Mouse (Mus musculus): ENCODE measurements around the gene Gm20388. TPM values are rescaled to one million over a fixed set of nuclear protein-coding genes. Genes with fewer than 3 reads are reported as not detected.
A peak's percentile ranks its signal among the peaks of the same experiment; 100 is the strongest.

Gene Gm20388
- polyA plus RNA-seq, 1 experiment from 2014 or later = not detected

DNA sequence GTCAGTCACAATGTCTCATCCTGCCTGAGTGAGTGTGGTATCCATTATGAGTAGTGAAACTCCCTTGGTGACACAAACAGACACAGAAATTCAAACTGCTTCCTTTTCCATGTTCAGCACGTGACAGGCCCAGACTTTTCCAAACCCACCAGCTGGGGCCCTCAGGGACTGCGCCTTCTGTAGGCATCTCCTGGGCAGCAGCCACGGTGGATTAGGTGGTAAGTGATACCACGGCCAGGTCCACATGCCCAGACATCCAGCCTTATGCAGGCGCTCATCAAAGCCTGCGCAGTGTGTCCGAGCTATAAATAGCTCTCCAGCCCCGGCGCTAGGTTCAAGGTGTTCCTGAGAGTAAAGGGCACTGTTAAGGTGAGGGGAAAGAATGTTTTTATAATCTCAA is 3961.4 kb downstream of the Gm20388 start:
- no peaks in the 10 kb centered on the region for H3K36me3 ChIP-seq (ENCODE audit: control insufficient read depth, insufficient read depth, low read length)
- H3K27me3 ChIP-seq (ENCODE audit: control insufficient read depth, insufficient read depth, low read length) = no peaks in the 10 kb centered on the region
- 0 out of 2 replicates have a peak, but pooled peaks have one; percentile 9 for ATAC-seq (ENCODE audit: insufficient number of reproducible peaks, insufficient read depth, low FRiP score, low read depth)
- H3K4me1 ChIP-seq (ENCODE audit: control insufficient read depth in 2 of 2, insufficient read depth in 2 of 2, low read length in 2 of 2) = peaks cover 8 to 9% of the 10 kb centered on the region in 2 experiments
- H3K9me3 ChIP-seq (ENCODE audit: control insufficient read depth, low read length) = no peaks in the 10 kb centered on the region
- no peak overlapping the region for H3K9ac ChIP-seq (ENCODE audit: low read length)
- peak overlapping the region; percentile 34 to 39; a peak in 2 of 4 replicates for H3K27ac ChIP-seq (replicated peaks in 1 of 2; ENCODE audit: control insufficient read depth in 1 of 2, insufficient read depth in 1 of 2, low read depth in 2 of 2, low read length in 2 of 2)
- no peak overlapping the region for H3K4me3 ChIP-seq (ENCODE audit: control insufficient read depth in 1 of 2, insufficient read depth in 1 of 2, low read depth in 1 of 2, low read length in 2 of 2)
- no peak overlapping the region for H3K4me2 ChIP-seq (ENCODE audit: low read length)
- WGBS = 24% methylated on average over 9 of the region's 9 CpGs

DNA sequence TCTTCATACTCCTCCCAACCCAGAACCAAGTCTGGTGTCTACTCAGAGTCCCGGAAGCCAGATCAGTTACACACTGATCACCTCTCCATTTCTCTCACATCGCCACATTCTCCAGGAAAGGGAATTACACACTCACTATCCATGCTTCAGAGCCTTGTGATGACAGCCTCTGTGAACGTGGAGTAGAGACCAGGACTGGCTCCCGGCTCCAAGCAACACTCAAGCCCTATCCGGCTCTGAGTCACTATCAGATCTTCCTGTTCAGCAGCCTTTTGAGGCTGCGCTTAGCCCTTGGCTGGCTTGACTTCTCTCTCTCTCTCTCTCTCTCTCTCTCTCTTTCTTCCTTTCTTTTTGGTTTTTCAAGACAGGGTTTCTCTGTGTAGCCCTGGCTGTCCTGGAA is 3962.7 kb downstream of the Gm20388 start:
- Histone ChIP-seq H3K4me3 (ENCODE audit: control insufficient read depth in 1 of 2, insufficient read depth in 1 of 2, low read depth in 1 of 2, low read length in 2 of 2) (no peak overlapping the region), H3K36me3 (ENCODE audit: control insufficient read depth, insufficient read depth, low read length) (no peaks in the 10 kb centered on the region), H3K27ac (replicated peaks in 1 of 2; ENCODE audit: control insufficient read depth in 1 of 2, insufficient read depth in 1 of 2, low read depth in 2 of 2, low read length in 2 of 2) (no peak overlapping the region), H3K4me1 (ENCODE audit: control insufficient read depth in 2 of 2, insufficient read depth in 2 of 2, low read length in 2 of 2) (peaks cover 8 to 9% of the 10 kb centered on the region in 2 experiments), H3K27me3 (ENCODE audit: control insufficient read depth, insufficient read depth, low read length) (no peaks in the 10 kb centered on the region), H3K4me2 (ENCODE audit: low read length) (no peak overlapping the region), H3K9ac (ENCODE audit: low read length) (no peak overlapping the region), H3K9me3 (ENCODE audit: control insufficient read depth, low read length) (no peaks in the 10 kb centered on the region)
- WGBS = 33% methylated on average over 6 of the region's 6 CpGs
- no peak for ATAC-seq (ENCODE audit: insufficient number of reproducible peaks, insufficient read depth, low FRiP score, low read depth)

DNA sequence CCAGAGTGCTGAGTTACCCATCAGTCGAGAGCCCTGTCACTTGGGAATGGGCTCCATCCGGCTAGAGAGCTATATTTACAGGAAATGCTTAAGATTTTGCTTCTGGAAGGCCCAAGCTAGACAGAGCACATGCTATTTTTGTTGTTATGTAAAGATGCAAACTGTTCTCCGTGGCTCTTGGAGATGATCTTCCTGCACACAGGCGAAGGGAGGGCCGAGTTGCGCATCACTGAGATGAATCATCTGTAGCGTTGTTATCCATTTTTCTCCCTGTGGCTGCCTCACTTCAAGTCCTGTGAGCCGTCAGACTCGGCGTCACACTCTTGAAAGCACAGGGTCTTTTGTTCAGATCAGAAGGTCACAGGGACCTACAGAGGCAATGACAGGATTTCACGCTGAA is 3963.7 kb downstream of the Gm20388 start:
- no peaks in the 10 kb centered on the region for H3K27me3 ChIP-seq (ENCODE audit: control insufficient read depth, insufficient read depth, low read length)
- no peak overlapping the region for H3K9ac ChIP-seq (ENCODE audit: low read length)
- WGBS = 56% methylated on average over 11 of the region's 11 CpGs
- H3K27ac ChIP-seq (replicated peaks in 1 of 2; ENCODE audit: control insufficient read depth in 1 of 2, insufficient read depth in 1 of 2, low read depth in 2 of 2, low read length in 2 of 2) = no peak overlapping the region
- no peak for ATAC-seq (ENCODE audit: insufficient number of reproducible peaks, insufficient read depth, low FRiP score, low read depth)
- H3K4me2 ChIP-seq (ENCODE audit: low read length) = no peak overlapping the region
- H3K36me3 ChIP-seq (ENCODE audit: control insufficient read depth, insufficient read depth, low read length) = no peaks in the 10 kb centered on the region
- H3K4me1 ChIP-seq (ENCODE audit: control insufficient read depth in 2 of 2, insufficient read depth in 2 of 2, low read length in 2 of 2) = peaks cover 8 to 9% of the 10 kb centered on the region in 2 experiments
- no peak overlapping the region for H3K4me3 ChIP-seq (ENCODE audit: control insufficient read depth in 1 of 2, insufficient read depth in 1 of 2, low read depth in 1 of 2, low read length in 2 of 2)
- H3K9me3 ChIP-seq (ENCODE audit: control insufficient read depth, low read length) = no peaks in the 10 kb centered on the region

DNA sequence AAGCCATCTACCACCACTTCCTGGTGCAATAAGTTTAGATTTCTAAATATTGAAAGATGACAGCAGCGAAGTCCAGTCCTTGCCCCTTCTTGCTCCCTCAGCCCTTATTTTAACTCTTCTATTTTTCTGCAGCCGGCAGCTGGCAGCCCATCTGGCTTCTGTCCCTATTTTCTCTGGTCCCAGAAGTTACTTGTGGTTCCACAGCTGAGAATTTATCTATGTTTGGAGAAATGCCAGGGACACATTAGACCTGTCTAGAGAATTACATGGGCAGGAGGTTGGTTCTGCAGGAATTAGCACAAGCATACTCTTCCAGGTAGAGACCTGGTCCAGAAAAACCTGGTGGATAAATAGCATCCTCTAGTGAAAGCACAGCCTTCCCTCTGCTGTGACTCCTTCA is 3967.2 kb downstream of the Gm20388 start:
- Histone ChIP-seq H3K4me1 (ENCODE audit: control insufficient read depth in 2 of 2, insufficient read depth in 2 of 2, low read length in 2 of 2) (peaks cover 0 to 5% of the 10 kb centered on the region in 2 experiments; a peak in 3 of 4 replicates), H3K27me3 (ENCODE audit: control insufficient read depth, insufficient read depth, low read length) (no peaks in the 10 kb centered on the region), H3K4me2 (ENCODE audit: low read length) (no peak overlapping the region), H3K9me3 (ENCODE audit: control insufficient read depth, low read length) (no peaks in the 10 kb centered on the region), H3K4me3 (ENCODE audit: control insufficient read depth in 1 of 2, insufficient read depth in 1 of 2, low read depth in 1 of 2, low read length in 2 of 2) (no peak overlapping the region), H3K27ac (replicated peaks in 1 of 2; ENCODE audit: control insufficient read depth in 1 of 2, insufficient read depth in 1 of 2, low read depth in 2 of 2, low read length in 2 of 2) (no peak overlapping the region), H3K36me3 (ENCODE audit: control insufficient read depth, insufficient read depth, low read length) (no peaks in the 10 kb centered on the region), H3K9ac (ENCODE audit: low read length) (no peak overlapping the region)
- 61% methylated on average over 2 of the region's 2 CpGs for WGBS
- ATAC-seq (ENCODE audit: insufficient number of reproducible peaks, insufficient read depth, low FRiP score, low read depth) = no peak

DNA sequence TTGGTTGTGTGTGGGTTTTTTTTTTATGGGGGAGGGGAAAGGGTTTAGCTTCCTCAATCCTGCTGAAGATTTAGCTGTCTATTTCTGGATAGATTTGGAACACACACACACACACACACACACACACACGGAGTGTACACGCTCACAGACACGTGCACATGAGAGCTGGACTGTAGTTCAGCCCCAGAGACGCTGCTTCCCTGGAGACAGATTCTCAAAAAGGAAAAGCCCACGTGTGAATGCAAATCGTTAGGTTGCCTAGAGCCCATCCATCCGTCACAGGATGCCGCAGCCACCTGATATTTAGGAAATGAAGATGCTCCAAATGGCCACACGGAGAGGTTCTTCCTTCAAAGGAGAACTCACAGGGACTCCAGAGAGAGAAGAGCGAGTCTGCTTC is 3969.6 kb downstream of the Gm20388 start:
- H3K4me2 ChIP-seq (ENCODE audit: low read length) = no peak overlapping the region
- H3K4me1 ChIP-seq (ENCODE audit: control insufficient read depth in 2 of 2, insufficient read depth in 2 of 2, low read length in 2 of 2) = peaks cover 9 to 15% of the 10 kb centered on the region in 2 experiments
- H3K36me3 ChIP-seq (ENCODE audit: control insufficient read depth, insufficient read depth, low read length) = no peaks in the 10 kb centered on the region
- no peak overlapping the region for H3K27ac ChIP-seq (replicated peaks in 1 of 2; ENCODE audit: control insufficient read depth in 1 of 2, insufficient read depth in 1 of 2, low read depth in 2 of 2, low read length in 2 of 2)
- WGBS = 68% methylated on average over 10 of the region's 10 CpGs
- no peak overlapping the region for H3K4me3 ChIP-seq (ENCODE audit: control insufficient read depth in 1 of 2, insufficient read depth in 1 of 2, low read depth in 1 of 2, low read length in 2 of 2)
- H3K27me3 ChIP-seq (ENCODE audit: control insufficient read depth, insufficient read depth, low read length) = no peaks in the 10 kb centered on the region
- H3K9me3 ChIP-seq (ENCODE audit: control insufficient read depth, low read length) = no peaks in the 10 kb centered on the region
- ATAC-seq (ENCODE audit: insufficient number of reproducible peaks, insufficient read depth, low FRiP score, low read depth) = no peak
- H3K9ac ChIP-seq (ENCODE audit: low read length) = no peak overlapping the region

DNA sequence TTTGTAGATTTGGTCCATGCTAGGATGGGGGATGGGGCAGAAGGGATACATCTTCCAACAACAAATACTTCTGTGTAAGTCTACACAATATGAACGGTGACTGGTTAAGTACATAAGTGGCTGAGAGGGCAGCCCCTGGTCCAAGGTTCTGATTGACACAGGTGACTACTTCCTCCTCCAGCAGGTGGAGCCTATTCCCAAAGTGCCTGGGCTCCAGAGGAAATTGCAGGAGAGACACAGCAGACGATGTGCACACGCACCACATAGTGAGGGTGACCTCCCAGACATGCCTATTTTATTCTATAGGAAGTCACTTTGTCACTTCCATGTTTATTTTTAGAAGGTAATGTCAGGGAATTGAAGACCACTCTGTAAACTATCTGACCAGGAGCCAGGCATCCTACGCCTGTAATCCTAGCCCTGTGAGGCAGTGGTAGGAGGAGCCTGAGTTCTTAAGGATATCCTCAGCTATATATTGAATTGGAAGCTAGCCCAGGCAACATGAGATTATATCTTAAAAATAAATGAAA is 3970.2 kb downstream of the Gm20388 start:
- Histone ChIP-seq H3K27ac (replicated peaks in 1 of 2; ENCODE audit: control insufficient read depth in 1 of 2, insufficient read depth in 1 of 2, low read depth in 2 of 2, low read length in 2 of 2) (no peak overlapping the region), H3K27me3 (ENCODE audit: control insufficient read depth, insufficient read depth, low read length) (no peaks in the 10 kb centered on the region), H3K4me1 (ENCODE audit: control insufficient read depth in 2 of 2, insufficient read depth in 2 of 2, low read length in 2 of 2) (peaks cover 9 to 15% of the 10 kb centered on the region in 2 experiments), H3K9ac (ENCODE audit: low read length) (no peak overlapping the region), H3K36me3 (ENCODE audit: control insufficient read depth, insufficient read depth, low read length) (no peaks in the 10 kb centered on the region), H3K4me3 (ENCODE audit: control insufficient read depth in 1 of 2, insufficient read depth in 1 of 2, low read depth in 1 of 2, low read length in 2 of 2) (no peak overlapping the region), H3K9me3 (ENCODE audit: control insufficient read depth, low read length) (no peaks in the 10 kb centered on the region), H3K4me2 (ENCODE audit: low read length) (no peak overlapping the region)
- ATAC-seq (ENCODE audit: insufficient number of reproducible peaks, insufficient read depth, low FRiP score, low read depth) = no peak
- 29% methylated on average over 4 of the region's 4 CpGs for WGBS

DNA sequence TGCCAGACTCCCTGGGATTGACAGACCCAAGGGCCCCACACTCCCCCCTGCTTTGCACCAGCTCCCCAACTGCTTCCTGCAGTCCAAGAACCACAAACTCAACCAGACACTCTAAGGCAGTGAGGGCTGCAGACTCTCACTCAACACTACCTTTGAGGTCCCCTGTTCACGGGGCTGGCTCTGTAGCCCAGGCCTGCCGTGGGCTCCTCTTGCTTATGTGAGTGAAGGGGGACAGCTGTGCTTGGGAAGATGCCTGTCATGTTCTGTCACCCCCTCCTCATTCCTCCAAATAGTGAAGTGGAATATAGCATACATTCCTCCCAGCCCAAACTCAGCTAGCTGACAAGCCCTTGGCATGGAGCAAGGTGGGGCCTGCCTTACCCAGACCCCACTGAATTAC is 3971.8 kb downstream of the Gm20388 start:
- Histone ChIP-seq H3K4me2 (ENCODE audit: low read length) (no peak overlapping the region), H3K4me3 (ENCODE audit: control insufficient read depth in 1 of 2, insufficient read depth in 1 of 2, low read depth in 1 of 2, low read length in 2 of 2) (no peak overlapping the region), H3K27me3 (ENCODE audit: control insufficient read depth, insufficient read depth, low read length) (no peaks in the 10 kb centered on the region), H3K27ac (replicated peaks in 1 of 2; ENCODE audit: control insufficient read depth in 1 of 2, insufficient read depth in 1 of 2, low read depth in 2 of 2, low read length in 2 of 2) (no peak overlapping the region), H3K4me1 (ENCODE audit: control insufficient read depth in 2 of 2, insufficient read depth in 2 of 2, low read length in 2 of 2) (peaks cover 9 to 15% of the 10 kb centered on the region in 2 experiments), H3K9ac (ENCODE audit: low read length) (no peak overlapping the region), H3K9me3 (ENCODE audit: control insufficient read depth, low read length) (no peaks in the 10 kb centered on the region), H3K36me3 (ENCODE audit: control insufficient read depth, insufficient read depth, low read length) (no peaks in the 10 kb centered on the region)
- WGBS = 29% methylated on average over 2 of the region's 2 CpGs
- ATAC-seq (ENCODE audit: insufficient number of reproducible peaks, insufficient read depth, low FRiP score, low read depth) = no peak

DNA sequence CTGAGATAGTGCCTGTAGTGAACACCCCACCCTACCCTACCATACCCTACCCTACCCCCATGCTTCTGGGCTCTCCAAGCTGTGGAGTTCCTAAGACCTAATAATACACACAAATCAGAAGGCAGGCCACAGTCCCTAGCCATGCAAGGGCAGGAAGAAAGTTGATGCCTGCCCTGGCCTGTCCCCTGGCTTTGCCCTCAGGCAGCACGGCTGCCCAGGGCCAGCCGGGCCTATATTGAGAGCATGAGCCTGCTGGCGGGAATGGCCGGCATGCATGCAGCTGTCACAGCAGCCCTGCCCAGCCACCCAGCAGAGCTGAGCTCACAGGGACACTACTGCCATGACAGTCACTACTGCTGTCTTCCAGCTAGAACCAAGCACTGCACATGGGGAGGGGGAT is 3972.5 kb downstream of the Gm20388 start:
- no peak for ATAC-seq (ENCODE audit: insufficient number of reproducible peaks, insufficient read depth, low FRiP score, low read depth)
- H3K9me3 ChIP-seq (ENCODE audit: control insufficient read depth, low read length) = no peaks in the 10 kb centered on the region
- WGBS = 41% methylated on average over 4 of the region's 4 CpGs

More for the DNA sequence above, 3972.5 kb downstream of the Gm20388 start:
- Histone ChIP-seq H3K4me1 (ENCODE audit: control insufficient read depth in 2 of 2, insufficient read depth in 2 of 2, low read length in 2 of 2) (peaks cover 9 to 15% of the 10 kb centered on the region in 2 experiments), H3K27me3 (ENCODE audit: control insufficient read depth, insufficient read depth, low read length) (no peaks in the 10 kb centered on the region), H3K4me3 (ENCODE audit: control insufficient read depth in 1 of 2, insufficient read depth in 1 of 2, low read depth in 1 of 2, low read length in 2 of 2) (no peak overlapping the region), H3K9ac (ENCODE audit: low read length) (no peak overlapping the region), H3K36me3 (ENCODE audit: control insufficient read depth, insufficient read depth, low read length) (no peaks in the 10 kb centered on the region), H3K27ac (replicated peaks in 1 of 2; ENCODE audit: control insufficient read depth in 1 of 2, insufficient read depth in 1 of 2, low read depth in 2 of 2, low read length in 2 of 2) (no peak overlapping the region), H3K4me2 (ENCODE audit: low read length) (no peak overlapping the region)

All from heart, embryonic 14.5 days (tissue).